Mouse (Mus musculus): ENCODE measurements around the gene Cdc25b. TPM values are rescaled to one million over a fixed set of nuclear protein-coding genes. Genes with fewer than 3 reads are reported as not detected.
"Not testable (repeated sequence)": the region's sequence is repeated elsewhere in the genome, so short reads cannot be mapped to it uniquely, and the experiment has no call there.

Gene Cdc25b
- total RNA-seq, 2 experiments from 2014 or later = 17.0 to 17.2 TPM

GRCm38 (mm10) chr2:131211026-131211615, 24.4 kb downstream of the Cdc25b start:
- intact Hi-C loops (cut with DNase I) = no loop called here
- no peak for DNase-seq (ENCODE audit: extremely low spot score in 1 of 2, low spot score in 2 of 2)

- intact Hi-C loops (cut with DNase I) = no loop called here
- no peak for DNase-seq (ENCODE audit: extremely low spot score in 1 of 2, low spot score in 2 of 2)
These were observed 27.0 kb downstream of the Cdc25b start for GRCm38 (mm10) chr2:131213773-131214172.

GRCm38 (mm10) chr2:131215941-131216858, 29.5 kb downstream of the Cdc25b start:
- intact Hi-C loops (cut with DNase I) = no loop called here
- no peak for DNase-seq (ENCODE audit: extremely low spot score in 1 of 2, low spot score in 2 of 2)

- intact Hi-C loops (cut with DNase I) = no loop called here
- no peak for DNase-seq (ENCODE audit: extremely low spot score in 1 of 2, low spot score in 2 of 2)
These were observed 33.3 kb downstream of the Cdc25b start for GRCm38 (mm10) chr2:131220030-131220429.

- no peak for DNase-seq (ENCODE audit: extremely low spot score in 1 of 2, low spot score in 2 of 2)
- intact Hi-C loops (cut with DNase I) = no loop called here
These were observed 35.2 kb downstream of the Cdc25b start for GRCm38 (mm10) chr2:131221853-131222515.

- peak in 1 of 2 experiments; percentile 38 for DNase-seq (ENCODE audit: extremely low spot score in 1 of 2, low spot score in 2 of 2)
- intact Hi-C loops (cut with DNase I) = no loop called here
These were observed 35.8 kb downstream of the Cdc25b start for GRCm38 (mm10) chr2:131222562-131222961.

GRCm38 (mm10) chr2:131223569-131223968, 36.8 kb downstream of the Cdc25b start:
- DNase-seq (ENCODE audit: extremely low spot score in 1 of 2, low spot score in 2 of 2) = no peak
- intact Hi-C loops (cut with DNase I) = no loop called here

- intact Hi-C loops (cut with DNase I) = no loop called here
- no peak for DNase-seq (ENCODE audit: extremely low spot score in 1 of 2, low spot score in 2 of 2)
These were observed 38.4 kb downstream of the Cdc25b start for GRCm38 (mm10) chr2:131225178-131225577.

GRCm38 (mm10) chr2:131226669-131227068, 39.9 kb downstream of the Cdc25b start:
- intact Hi-C loops (cut with DNase I); DNase-seq (ENCODE audit: extremely low spot score in 1 of 2, low spot score in 2 of 2): not testable (repeated sequence)

GRCm38 (mm10) chr2:131227243-131227642, 40.5 kb downstream of the Cdc25b start:
- DNase-seq (ENCODE audit: extremely low spot score in 1 of 2, low spot score in 2 of 2) = no peak
- intact Hi-C loops (cut with DNase I) = no loop called here

- DNase-seq (ENCODE audit: extremely low spot score in 1 of 2, low spot score in 2 of 2) = no peak
- intact Hi-C loops (cut with DNase I) = no loop called here
These were observed 45.8 kb downstream of the Cdc25b start for GRCm38 (mm10) chr2:131232558-131232957.

GRCm38 (mm10) chr2:131233307-131234126, 46.8 kb downstream of the Cdc25b start, which contains the start of gene Mavs:
TSS of gene Mavs (plus strand) at chr2:131234063.
- intact Hi-C loops (cut with DNase I) = no loop called here

GRCm38 (mm10) chr2:131234127-131234650, 47.4 kb downstream of the Cdc25b start:
- peak in 1 of 2 experiments; percentile 39 for DNase-seq (ENCODE audit: extremely low spot score in 1 of 2, low spot score in 2 of 2)
- intact Hi-C loops (cut with DNase I) = no loop called here

More at GRCm38 (mm10) chr2:131233307-131234126, 46.8 kb downstream of the Cdc25b start, which contains the start of gene Mavs:
- peak; percentile 93 to 98 for DNase-seq (ENCODE audit: extremely low spot score in 1 of 2, low spot score in 2 of 2)

- no peak for DNase-seq (ENCODE audit: extremely low spot score in 1 of 2, low spot score in 2 of 2)
- intact Hi-C loops (cut with DNase I) = no loop called here
These were observed 48.4 kb downstream of the Cdc25b start for GRCm38 (mm10) chr2:131234970-131235635.

- DNase-seq (ENCODE audit: extremely low spot score in 1 of 2, low spot score in 2 of 2) = no peak
- intact Hi-C loops (cut with DNase I) = no loop called here
These were observed 55.4 kb downstream of the Cdc25b start for GRCm38 (mm10) chr2:131242180-131242579.

GRCm38 (mm10) chr2:131242929-131243328, 56.2 kb downstream of the Cdc25b start:
- no peak for DNase-seq (ENCODE audit: extremely low spot score in 1 of 2, low spot score in 2 of 2)
- intact Hi-C loops (cut with DNase I) = no loop called here
